Mouse (Mus musculus) testis, adult 2 months (tissue): ENCODE data around the gene 0610010K14Rik.

ENCODE experiments used
- CTCF ChIP-seq: fragments of 200-500 bp; IDR thresholded peaks from 2 replicates; pipeline ENCODE4 v1.5.1; 2012; ENCODE audit warnings: low read depth, mild to moderate bottlenecking, inconsistent platforms, low read length, moderate library complexity; ENCODE audit not compliant: control insufficient read depth, insufficient read depth, insufficient replicate concordance
- POLR2A ChIP-seq: fragments of 200-500 bp; IDR thresholded peaks from 2 replicates; pipeline ENCODE4 v1.6.1; 2012; ENCODE audit warnings: low read depth, mild to moderate bottlenecking, inconsistent platforms, low read length, moderate library complexity; ENCODE audit not compliant: control insufficient read depth

GRCm38 (mm10) chr11:70235254-70235900 is 2.3 kb downstream of the 0610010K14Rik start:
- no peak for TF ChIP-seq CTCF
- TF ChIP-seq POLR2A, result no peak
